Mouse (Mus musculus): Measurements from ENCODE around the gene Acmsd. TPM values are rescaled to one million over a fixed set of nuclear protein-coding genes. Genes with fewer than 3 reads are reported as not detected.

Gene Acmsd
- not detected in 2 replicates for total RNA-seq (2023)

GRCm38 (mm10) chr1:127729096-127729495, at the start of gene Acmsd:
Gene Acmsd (plus strand): TSS chr1:127729413.

GRCm38 (mm10) chr1:127679498-127680133, 49.6 kb upstream of the Acmsd start, which contains the start of gene Tmem163:
Gene Tmem163 (minus strand): TSS chr1:127679548.

GRCm38 (mm10) chr1:127773803-127774500, 44.7 kb downstream of the Acmsd start, which contains the start of gene Ccnt2:
Gene Ccnt2 (plus strand): TSS chr1:127774164.

Other genes with a start within 250 kb of the Acmsd start
- gene Tmem163, start 49.9 kb upstream of the Acmsd start, total RNA-seq (2023): 0.18 and 0.82 TPM in 2 replicates
- 44.7 and 64.7 TPM in 2 replicates for gene Ccnt2, start 44.8 kb downstream of the Acmsd start, total RNA-seq (2023)
- gene Map3k19, start 125.6 kb downstream of the Acmsd start, total RNA-seq (2023): 0.14 TPM in 1 of 2 replicates, not detected in the other
- 18.6 and 23.0 TPM in 2 replicates for gene Rab3gap1, start 139.4 kb downstream of the Acmsd start, total RNA-seq (2023)